In genomic region chr4:76451019-76451552, GRCm38 (mm10) we compare ENCODE assay signal across 8 mouse cellular contexts.
DNase-seq lines count a peak whose midpoint lies in the region; ATAC-seq and TF ChIP-seq lines count a peak whose summit lies in the region.

No protein-coding gene starts in this region.

- peak; percentile 60 for DNase-seq in cerebellum, adult 11-12 months
- no peak for DNase-seq in cerebellum, postnatal 4 days (ENCODE audit: low spot score in 2 of 2)
- no peak for DNase-seq in heart, postnatal 0 days (ENCODE audit: low spot score)
- peak; percentile 27 to 47 for DNase-seq in kidney, postnatal 4 days
- DNase-seq in frontal cortex, postnatal 36 days (ENCODE audit: low spot score in 2 of 2): no peak
- no peak for DNase-seq in embryo, embryonic 10.5 days (ENCODE audit: low spot score)

- 37% methylated on average over 8 of the region's 8 CpGs for WGBS in heart, postnatal 0 days
- 31% methylated on average over 8 of the region's 8 CpGs for WGBS in stomach, embryonic 14.5 days

- H3K27me3 ChIP-seq in heart, postnatal 0 days (ENCODE audit: control insufficient read depth, insufficient read depth, low read length): no peaks in the 10 kb centered on the region
- H3K27me3 ChIP-seq in stomach, embryonic 14.5 days (ENCODE audit: control insufficient read depth, insufficient read depth, low read length): no peaks in the 10 kb centered on the region

- TF ChIP-seq EP300 in heart, postnatal 0 days (IDR thresholded peaks at IDR 0.05; ENCODE audit: low read depth): no peak

- H3K9ac ChIP-seq in heart, postnatal 0 days (replicated peaks; ENCODE audit: low read depth, low read length): peak overlapping the region; percentile 95; the same call in 1 of the 2 replicates
- no peak overlapping the region for H3K9ac ChIP-seq in stomach, embryonic 14.5 days (replicated peaks; ENCODE audit: low read depth, low read length)

- TF ChIP-seq CTCF in heart, postnatal 0 days (IDR thresholded peaks at IDR 0.05; ENCODE audit: low read depth): no peak

- peak overlapping the region; percentile 99 for H3K4me2 ChIP-seq in heart, postnatal 0 days (ENCODE audit: low read depth, low read length)
- peak overlapping the region; percentile 75 for H3K4me2 ChIP-seq in stomach, embryonic 14.5 days (replicated peaks; ENCODE audit: low read depth, low read length)

- H3K36me3 ChIP-seq in heart, postnatal 0 days (replicated peaks; ENCODE audit: control insufficient read depth, insufficient read depth, low read length): no peaks in the 10 kb centered on the region
- no peaks in the 10 kb centered on the region for H3K36me3 ChIP-seq in stomach, embryonic 14.5 days (ENCODE audit: control insufficient read depth, insufficient read depth, low read length)

- no peak for ATAC-seq in heart, postnatal 0 days (ENCODE audit: insufficient read depth, low read depth)
- ATAC-seq in stomach, embryonic 14.5 days (ENCODE audit: insufficient number of reproducible peaks, insufficient read depth, low FRiP score, low read depth): no peak

- peak overlapping the region; percentile 83 for H3K4me3 ChIP-seq in brown adipose tissue, adult 24 weeks (ENCODE audit: insufficient read depth, low read depth, low read length)
- H3K4me3 ChIP-seq in heart, postnatal 0 days (ENCODE audit: low read depth, low read length): peak overlapping the region; percentile 98
- peak overlapping the region; percentile 80; the same call in 1 of the 2 replicates for H3K4me3 ChIP-seq in stomach, embryonic 14.5 days (ENCODE audit: low read depth, low read length)

- no peaks in the 10 kb centered on the region for H3K9me3 ChIP-seq in heart, postnatal 0 days (replicated peaks; ENCODE audit: control insufficient read depth, low read length)
- no peaks in the 10 kb centered on the region for H3K9me3 ChIP-seq in stomach, embryonic 14.5 days (ENCODE audit: control insufficient read depth, low read depth, low read length)

- H3K4me1 ChIP-seq in brown adipose tissue, adult 24 weeks (ENCODE audit: control insufficient read depth, insufficient read depth, insufficient read length, low read length): no peaks in the 10 kb centered on the region
- H3K4me1 ChIP-seq in heart, postnatal 0 days (ENCODE audit: control insufficient read depth, insufficient read depth): no peaks in the 10 kb centered on the region
- no peaks in the 10 kb centered on the region for H3K4me1 ChIP-seq in stomach, embryonic 14.5 days (ENCODE audit: control insufficient read depth, insufficient read depth, low read length)

- peak overlapping the region; percentile 60 for H3K27ac ChIP-seq in brown adipose tissue, adult 24 weeks (replicated peaks; ENCODE audit: low read depth, low read length)
- peak overlapping the region; percentile 94 for H3K27ac ChIP-seq in heart, postnatal 0 days (ENCODE audit: low read depth)
- no peak overlapping the region for H3K27ac ChIP-seq in stomach, embryonic 14.5 days (ENCODE audit: low read length)

Comparison
In these comparisons a context has a peak if more than half of its experiments do, and no peak if none do; other contexts are left out.
1. DNase-seq: peak in cerebellum, adult 11-12 months (single experiment) and kidney, postnatal 4 days (2 of 2); none in cerebellum, postnatal 4 days (0 of 2), heart, postnatal 0 days (single experiment), frontal cortex, postnatal 36 days (0 of 2) and embryo, embryonic 10.5 days (single experiment).
2. Peak in every context shown above with its lines, with median percentiles within 50 percentile points of each other: H3K4me3 ChIP-seq.